Mouse (Mus musculus): ENCODE data around the gene Sem1. TPM values are rescaled to one million over a fixed set of nuclear protein-coding genes. Genes with fewer than 3 reads are reported as not detected.
"Not testable (repeated sequence)": the region's sequence is repeated elsewhere in the genome, so short reads cannot be mapped to it uniquely, and the experiment has no call there.

Sem1 gene
- 10 to 100 TPM; 53.5 to 62.6 TPM for total RNA-seq (2021)
- long read RNA-seq, transcript Sem1-201 (3 exons, 1,472 nt), result major isoform, 183 of 187 reads
- long read RNA-seq, partial matches to known transcripts, result 1 of 187 reads
- long read RNA-seq, other reads (novel, unspliced or antisense), result 2 of 187 reads

DNA sequence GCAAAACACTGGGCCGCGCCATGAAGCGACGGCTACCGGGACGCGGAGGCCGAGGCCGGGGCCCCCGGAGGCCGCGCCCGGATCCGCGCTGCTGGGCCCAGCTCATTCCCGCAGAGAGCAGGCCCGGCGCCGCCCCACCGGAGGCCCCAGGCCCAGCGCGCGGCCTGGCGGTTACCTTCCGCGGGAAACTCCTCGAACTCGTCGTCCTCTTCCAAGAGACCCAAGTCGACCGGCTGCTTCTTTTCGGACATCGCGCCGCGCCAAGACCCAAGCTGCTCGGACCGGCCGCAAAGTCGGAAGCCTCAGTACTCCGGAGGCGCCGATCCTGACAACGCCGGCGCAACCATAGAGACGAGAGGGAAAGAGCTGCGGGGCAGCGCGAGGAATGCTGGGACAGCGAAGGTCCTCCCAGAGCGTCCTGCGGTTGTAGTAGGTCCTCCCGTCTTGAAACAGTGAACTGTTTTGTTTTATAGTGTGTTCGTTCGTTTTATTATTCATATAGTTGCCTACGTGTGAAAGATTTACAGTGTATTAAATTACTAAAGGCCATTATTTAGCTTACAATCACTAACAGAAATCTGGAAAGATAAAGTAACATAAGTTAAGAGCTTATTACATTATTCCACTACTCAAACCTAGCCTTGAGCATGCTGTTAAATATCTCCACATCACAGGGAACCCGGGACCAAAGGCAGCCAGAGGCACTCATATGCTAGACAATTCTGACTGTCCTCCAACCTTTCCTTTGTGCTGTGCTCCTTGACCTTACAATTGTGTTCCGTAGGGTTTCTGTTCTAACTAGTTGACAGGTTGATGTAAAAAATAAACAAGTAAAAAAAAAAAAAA, at the start of gene Sem1:
Sem1 (minus strand) TSS at position 360 of the 846 bp plus-strand sequence.
- DNase-seq (ENCODE audit: low spot score in 2 of 2), result peak; percentile 88 to 92

GRCm38 (mm10) chr6:6622846-6623749, 44.6 kb upstream of the Sem1 start:
- peak in 1 of 2 experiments; percentile 7 for DNase-seq (ENCODE audit: low spot score in 2 of 2)

DNA sequence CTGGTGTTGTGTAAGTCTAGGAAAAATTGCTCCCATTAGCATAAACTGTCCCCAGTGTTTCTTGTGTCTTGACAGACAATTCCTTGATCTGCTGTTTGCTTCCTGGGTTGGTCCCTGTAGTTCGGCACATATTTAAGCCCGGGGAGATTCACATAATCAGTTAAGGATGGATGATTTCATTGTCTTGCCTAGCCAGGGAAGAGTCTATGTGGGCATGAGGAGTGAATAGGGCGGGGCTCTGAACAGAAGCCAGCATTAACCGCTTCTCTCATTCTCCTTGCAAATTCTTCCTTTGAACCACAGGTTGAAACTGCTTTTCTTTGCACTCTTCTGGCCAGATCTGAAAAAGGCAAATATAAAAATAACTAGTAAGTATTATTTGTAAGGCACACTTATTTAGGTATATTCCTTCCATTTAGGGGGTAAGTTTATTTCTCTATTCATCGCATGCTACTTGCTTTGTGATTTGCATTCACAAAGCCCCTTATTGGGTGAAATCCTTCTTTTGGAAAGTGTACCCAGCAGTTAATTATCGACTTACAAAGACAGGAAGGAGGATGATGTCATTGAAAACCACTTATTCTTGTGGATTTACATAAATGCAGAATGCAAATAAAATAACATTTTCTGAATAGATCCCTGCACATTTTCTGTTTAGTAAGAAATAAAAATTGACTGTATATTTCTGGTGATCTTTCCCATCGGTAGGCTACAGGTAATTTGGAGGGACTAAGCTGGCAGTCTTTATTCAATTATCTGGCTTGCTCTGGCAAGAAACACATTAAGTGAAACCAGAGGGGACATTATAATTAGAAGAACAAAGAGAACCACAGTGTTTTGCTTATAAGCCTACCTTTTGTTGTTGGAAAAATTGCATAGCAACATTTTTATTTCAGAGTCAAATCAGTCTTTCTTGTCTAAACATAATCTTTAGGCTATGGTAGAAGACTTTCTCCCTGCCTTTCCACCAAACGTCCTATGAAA, 25.4 kb upstream of the Sem1 start:
- DNase-seq (ENCODE audit: low spot score in 2 of 2), result no peak

- DNase-seq (ENCODE audit: low spot score in 2 of 2), result no peak
These were observed 7.8 kb upstream of the Sem1 start for GRCm38 (mm10) chr6:6586313-6586712.

DNA sequence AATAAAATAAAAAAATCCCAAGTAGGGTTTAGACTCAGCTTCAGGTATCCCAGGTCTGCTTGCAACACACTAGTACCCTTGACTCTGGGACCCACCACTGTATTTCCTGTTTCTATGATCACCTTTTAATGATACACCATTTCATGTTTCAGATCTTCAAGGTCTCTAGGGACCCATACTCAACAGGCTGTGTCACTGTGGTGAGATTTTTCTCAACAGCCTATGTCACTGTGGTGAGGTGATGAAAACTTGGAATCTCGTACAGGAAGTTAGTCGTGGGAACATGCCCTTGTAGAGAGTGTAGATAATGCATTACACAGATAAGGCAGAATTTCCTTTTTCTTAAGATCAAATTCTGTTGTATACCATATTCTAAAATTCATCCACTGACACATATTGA, 3.4 kb upstream of the Sem1 start:
- no peak for DNase-seq (ENCODE audit: low spot score in 2 of 2)

- no peak for DNase-seq (ENCODE audit: low spot score in 2 of 2)
These were observed 650 bp downstream of the Sem1 start for GRCm38 (mm10) chr6:6577741-6578284.

DNA sequence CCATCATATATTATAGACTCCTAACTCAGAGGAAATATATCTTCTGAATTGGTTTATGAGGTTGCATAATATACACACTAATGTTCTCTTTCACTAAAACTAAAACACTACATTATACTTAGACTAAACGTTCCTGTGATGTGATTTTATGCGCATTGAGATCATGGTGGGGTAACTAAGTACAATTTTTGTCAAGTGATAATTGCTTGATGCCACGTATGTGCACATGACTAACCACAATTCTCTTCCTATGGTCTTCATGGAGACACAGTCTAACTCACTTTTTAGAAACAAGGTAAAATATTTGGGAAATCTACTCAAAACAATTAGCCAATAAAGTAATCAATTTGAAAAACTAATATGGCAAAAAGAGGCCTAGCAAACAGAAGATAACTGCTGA, 1.2 kb downstream of the Sem1 start:
- no peak for DNase-seq (ENCODE audit: low spot score in 2 of 2)

DNA sequence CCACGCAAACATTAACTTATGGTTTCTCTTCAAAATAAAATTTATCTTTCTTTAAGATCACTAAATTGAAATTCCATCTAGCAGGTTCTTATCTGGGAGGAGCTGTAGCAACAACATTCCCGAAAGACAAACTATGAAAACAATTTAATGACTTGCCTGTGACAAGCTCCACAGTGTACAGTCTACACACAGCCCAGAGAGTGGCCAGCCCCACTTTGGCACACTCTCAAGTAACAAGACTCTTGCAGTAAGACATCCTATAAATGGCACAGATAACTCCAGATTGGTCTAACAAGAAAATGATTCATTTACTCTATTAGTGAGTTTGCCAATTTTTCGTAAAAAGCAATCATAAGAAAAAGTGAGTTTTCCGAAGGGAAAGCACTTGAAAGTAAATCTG, 2.7 kb downstream of the Sem1 start:
- DNase-seq (ENCODE audit: low spot score in 2 of 2), result no peak

GRCm38 (mm10) chr6:6568436-6568835, 10.0 kb downstream of the Sem1 start:
- DNase-seq (ENCODE audit: low spot score in 2 of 2), result no peak

GRCm38 (mm10) chr6:6563691-6564090, 14.8 kb downstream of the Sem1 start:
- no peak for DNase-seq (ENCODE audit: low spot score in 2 of 2)

DNA sequence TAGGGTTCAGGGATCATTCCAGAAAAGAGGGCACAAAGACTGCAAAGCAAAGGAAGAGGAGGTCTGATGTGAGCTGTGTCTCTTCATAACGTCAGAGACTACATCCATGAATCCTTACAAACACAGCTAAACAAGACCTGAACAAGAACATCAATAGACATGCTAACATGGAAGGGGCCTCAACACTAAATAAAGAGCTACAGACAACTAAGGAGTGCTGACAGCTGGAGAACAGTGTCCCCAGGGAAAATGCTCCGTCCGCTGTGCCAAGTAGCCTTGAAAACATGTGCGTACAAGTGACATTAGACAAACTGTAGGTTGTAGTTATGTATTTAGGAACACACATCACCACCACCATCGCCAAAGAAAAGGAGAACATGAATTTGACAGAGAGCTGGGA, 15.7 kb downstream of the Sem1 start:
- no peak for DNase-seq (ENCODE audit: low spot score in 2 of 2)

- DNase-seq (ENCODE audit: low spot score in 2 of 2), result no peak
These were observed 20.8 kb downstream of the Sem1 start for GRCm38 (mm10) chr6:6557647-6558046.

- DNase-seq (ENCODE audit: low spot score in 2 of 2), result no peak
These were observed 26.5 kb downstream of the Sem1 start for GRCm38 (mm10) chr6:6552006-6552405.

DNA sequence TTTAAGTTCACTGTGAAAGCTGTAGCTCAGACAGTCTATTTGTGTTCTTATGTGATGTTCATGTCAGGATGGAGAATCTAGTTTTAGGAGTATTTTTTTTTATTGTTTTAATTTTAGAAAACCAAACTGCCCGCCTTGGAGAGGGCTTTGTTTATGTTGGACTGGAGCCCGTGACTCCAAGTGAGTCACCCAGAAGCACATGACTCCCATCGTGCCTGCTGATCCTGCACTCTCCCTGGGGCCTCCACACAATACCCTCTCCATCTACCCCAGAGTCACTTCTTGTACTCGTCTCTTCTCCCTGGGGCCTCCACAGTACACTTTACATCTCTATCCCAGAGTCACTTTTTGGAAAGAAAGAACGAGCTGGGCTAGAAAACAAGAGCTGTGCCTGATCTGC, 30.5 kb downstream of the Sem1 start:
- no peak for DNase-seq (ENCODE audit: low spot score in 2 of 2)

DNA sequence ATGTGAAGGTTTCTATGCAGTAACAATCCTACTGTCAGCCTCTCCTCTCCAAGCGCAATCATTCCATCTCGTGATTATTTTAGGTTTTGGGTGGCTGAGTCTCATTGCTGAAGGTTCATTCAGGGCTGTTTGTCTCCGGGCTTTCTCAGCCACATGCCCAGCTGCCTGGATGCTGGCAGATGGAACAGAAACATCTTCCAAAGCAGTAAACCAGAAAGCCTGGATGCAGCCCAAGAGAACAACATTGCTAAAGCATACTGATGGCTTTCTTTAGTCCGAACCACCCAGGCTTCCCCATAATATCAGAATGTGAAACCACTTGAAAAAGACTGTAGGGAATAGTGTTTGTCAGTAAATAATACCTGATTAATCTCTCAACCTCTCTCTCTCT, 34.2 kb downstream of the Sem1 start:
- peak; percentile 29 to 43 for DNase-seq (ENCODE audit: low spot score in 2 of 2)

DNA sequence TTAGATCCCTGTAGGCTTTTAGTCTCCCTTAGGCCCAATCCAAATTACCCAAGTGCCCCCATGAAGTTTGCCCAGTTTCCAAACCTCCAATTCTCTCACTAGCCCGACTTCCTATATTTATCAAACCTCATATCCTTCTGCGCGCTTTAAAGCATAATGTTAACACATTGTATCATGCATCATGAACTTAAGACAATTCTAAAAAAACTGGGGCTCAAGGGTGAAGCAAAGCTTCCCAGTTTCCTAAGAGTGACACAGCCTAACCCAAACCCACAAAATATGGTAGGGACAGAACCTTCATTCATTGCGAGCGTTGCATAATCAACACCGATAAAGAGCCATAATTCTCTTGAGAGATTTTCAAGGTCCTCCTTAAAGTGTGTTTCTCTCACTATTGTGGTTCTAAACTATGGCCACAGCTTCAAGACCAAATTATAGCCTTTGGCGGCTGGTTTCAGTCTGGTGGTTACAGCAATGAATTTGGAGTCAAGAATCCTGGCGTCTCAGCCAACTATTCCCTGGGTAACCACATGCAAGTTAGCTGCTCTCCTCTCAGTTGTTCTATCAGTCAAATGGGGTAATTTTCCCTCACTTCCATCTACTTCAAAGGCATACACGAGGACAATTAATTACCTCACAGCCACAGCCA, 34.7 kb downstream of the Sem1 start:
- DNase-seq (ENCODE audit: low spot score in 2 of 2), result no peak

DNA sequence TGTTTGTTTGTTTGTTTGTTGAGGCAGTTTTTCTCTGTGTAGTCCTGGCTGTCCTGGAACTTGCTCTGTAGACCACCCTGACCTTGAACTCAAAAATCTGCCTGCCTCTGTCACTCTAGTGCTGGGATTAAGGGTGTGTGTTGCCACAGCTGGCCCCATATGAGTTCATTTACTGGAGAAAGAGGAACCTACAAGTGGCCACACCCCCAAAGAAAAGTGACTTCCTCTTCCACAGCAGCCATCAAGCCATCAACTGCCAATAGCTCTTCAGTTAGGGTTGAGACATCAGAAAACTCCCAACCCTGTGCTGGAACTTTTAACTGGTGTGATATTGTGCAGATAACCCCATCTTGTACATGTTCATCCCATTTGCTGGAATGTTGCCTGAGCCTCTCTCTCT, 36.3 kb downstream of the Sem1 start:
- DNase-seq (ENCODE audit: low spot score in 2 of 2), result no peak

- DNase-seq (ENCODE audit: low spot score in 2 of 2), result no peak
These were observed 41.5 kb downstream of the Sem1 start for GRCm38 (mm10) chr6:6536781-6537466.

DNA sequence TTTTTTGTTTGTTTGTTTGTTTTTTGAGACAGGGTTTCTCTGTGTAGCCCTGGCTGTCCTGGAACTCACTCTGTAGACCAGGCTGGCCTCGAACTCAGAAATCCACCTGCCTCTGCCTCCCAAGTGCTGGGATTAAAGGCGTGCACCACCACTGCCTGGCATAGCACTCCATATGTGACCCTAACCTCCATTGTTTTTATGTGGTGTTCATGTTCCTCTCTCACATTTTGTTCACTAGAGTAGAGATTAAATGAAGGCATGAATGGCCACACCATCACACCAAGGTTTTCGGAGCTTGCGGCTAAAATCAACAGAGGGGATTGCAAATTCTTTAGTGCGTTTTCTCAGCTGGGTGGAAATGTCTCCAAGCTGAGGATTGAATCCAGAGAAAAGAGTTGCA, 42.1 kb downstream of the Sem1 start:
- DNase-seq (ENCODE audit: low spot score in 2 of 2), result not testable (repeated sequence)

Data from layer of hippocampus, postnatal 10 days (tissue).